Mouse (Mus musculus): Measurements from ENCODE around the gene Olfr594.
"Not testable (repeated sequence)": the region's sequence is repeated elsewhere in the genome, so short reads cannot be mapped to it uniquely, and the experiment has no call there.

Gene Olfr594

GRCm38 (mm10) chr7:103216696-103217095 lies at the start of gene Olfr594:
TSS of gene Olfr594 (plus strand) at chr7:103216996.
- DNase-seq (ENCODE audit: low read depth) = no peak

GRCm38 (mm10) chr7:103169697-103170096 lies 47.1 kb upstream of the Olfr594 start:
- no peak for DNase-seq (ENCODE audit: low read depth)

GRCm38 (mm10) chr7:103178240-103178639 lies 38.6 kb upstream of the Olfr594 start, which contains the start of gene Olfr591:
TSS of gene Olfr591 (minus strand) at chr7:103178340.
- no peak for DNase-seq (ENCODE audit: low read depth)

- not testable (repeated sequence) for DNase-seq (ENCODE audit: low read depth)
Measured at GRCm38 (mm10) chr7:103184503-103184902, 32.3 kb upstream of the Olfr594 start, which contains the start of gene Olfr592. TSS of gene Olfr592 (plus strand) at chr7:103184803.

GRCm38 (mm10) chr7:103211562-103211961 lies 5.2 kb upstream of the Olfr594 start, which contains the start of gene Olfr593:
TSS of gene Olfr593 (plus strand) at chr7:103211862.
- DNase-seq (ENCODE audit: low read depth) = no peak

- DNase-seq (ENCODE audit: low read depth) = not testable (repeated sequence)
Measured at GRCm38 (mm10) chr7:103212050-103212449, 4.7 kb upstream of the Olfr594 start.

- DNase-seq (ENCODE audit: low read depth) = not testable (repeated sequence)
Measured at GRCm38 (mm10) chr7:103252405-103252804, 35.6 kb downstream of the Olfr594 start, which contains the start of gene Usp17ld. TSS of gene Usp17ld (minus strand) at chr7:103252505.
